Mouse (Mus musculus): ENCODE measurements at regions not wholly inside any gene's neighbourhood (a gene's known extent, or its start where the extent isn't known, plus 50 kb on each side); places are given as distances from the start of the nearest gene placed in this dataset.
A peak's percentile ranks its signal among the peaks of the same experiment; 100 is the strongest.
"Not testable (repeated sequence)": the region's sequence is repeated elsewhere in the genome, so short reads cannot be mapped to it uniquely, and the experiment has no call there.

DNA sequence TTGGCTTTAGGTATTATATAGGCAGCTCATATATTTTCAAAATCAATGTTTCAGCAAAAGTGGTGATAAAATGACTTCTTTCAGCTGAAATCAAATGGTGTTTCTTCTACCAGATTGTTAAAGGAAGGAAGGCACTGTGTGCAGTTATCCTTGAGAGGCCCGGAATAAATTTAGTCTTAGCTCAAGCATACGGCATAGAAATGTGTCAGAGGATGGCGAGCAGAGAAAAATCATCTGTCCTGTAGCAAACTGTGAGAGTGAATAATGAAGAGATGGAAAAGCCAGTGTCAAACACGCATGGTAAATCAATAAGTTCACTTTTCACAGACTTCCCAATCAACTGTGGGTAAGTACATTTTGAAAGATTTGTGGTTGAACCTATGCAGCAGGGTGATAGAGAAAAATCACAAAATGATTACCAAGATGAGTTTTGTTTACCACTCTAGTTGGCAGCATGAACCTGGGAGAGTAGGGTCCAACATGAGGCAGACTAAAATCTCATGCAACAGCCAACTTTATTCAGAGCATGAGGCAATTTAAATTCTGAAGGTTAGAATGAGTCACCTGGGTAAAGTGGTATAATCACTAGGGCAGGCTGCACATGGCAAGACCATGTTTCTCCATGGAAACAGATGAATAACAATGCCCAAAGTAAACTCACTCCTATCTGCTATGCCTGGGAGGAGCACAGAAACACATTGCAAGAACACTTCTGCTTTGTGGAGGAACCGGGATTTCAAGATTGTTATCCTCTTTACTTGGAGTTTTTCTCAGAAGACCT, 55.7 kb downstream of the AI429214 start:
- no peak for DNase-seq (ENCODE audit: low spot score)

DNA sequence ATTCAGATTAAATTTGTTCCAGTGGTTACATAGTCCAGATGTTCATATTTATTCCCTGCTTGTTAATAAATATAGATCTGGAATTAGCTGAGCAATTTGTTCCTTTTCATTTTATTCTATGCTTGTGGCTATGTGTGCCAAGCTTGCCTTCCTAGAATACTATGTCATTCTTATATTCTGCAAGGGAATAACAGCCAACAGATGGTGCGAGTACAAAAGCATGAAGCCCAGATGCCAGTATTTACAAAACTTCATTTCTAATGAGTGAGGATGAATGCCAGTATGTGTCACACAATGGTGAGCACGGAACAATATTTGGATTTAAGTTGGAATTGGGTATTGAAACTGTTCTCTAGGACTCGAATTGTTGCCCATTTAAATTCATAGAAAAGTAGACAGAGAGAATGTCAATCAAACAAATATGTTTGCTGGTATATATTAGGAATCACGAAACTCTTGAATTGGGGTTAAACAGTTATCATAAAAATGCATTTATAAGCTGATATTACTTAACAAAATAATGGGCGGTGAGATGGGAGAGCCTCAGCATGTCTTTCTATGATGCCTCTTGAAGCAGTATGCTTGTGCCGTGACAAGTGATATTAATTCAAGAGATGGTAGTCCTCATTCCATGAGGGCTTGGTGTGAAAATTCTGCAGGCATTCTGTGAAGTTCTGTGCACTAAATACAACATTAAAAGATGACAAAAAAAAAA, 56.7 kb downstream of the AI429214 start:
- DNase-seq (ENCODE audit: low spot score), result no peak

DNA sequence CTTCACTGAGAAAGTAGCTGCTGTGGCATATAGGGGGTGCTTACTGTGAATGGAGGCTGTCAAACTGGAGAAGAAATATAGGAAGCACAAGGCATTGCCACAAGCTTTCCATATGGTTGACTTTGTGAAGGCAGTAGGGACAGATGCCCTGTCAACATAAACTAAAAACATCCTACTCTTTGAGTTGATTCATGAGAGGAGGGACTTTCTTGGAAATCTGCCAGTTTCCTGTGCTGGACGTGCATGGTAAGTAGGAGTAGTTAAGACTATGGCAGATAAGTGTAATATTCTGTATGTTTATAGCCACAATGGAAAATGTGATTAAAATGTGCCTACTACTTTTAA, 57.3 kb downstream of the AI429214 start:
- no peak for DNase-seq (ENCODE audit: low spot score)

DNA sequence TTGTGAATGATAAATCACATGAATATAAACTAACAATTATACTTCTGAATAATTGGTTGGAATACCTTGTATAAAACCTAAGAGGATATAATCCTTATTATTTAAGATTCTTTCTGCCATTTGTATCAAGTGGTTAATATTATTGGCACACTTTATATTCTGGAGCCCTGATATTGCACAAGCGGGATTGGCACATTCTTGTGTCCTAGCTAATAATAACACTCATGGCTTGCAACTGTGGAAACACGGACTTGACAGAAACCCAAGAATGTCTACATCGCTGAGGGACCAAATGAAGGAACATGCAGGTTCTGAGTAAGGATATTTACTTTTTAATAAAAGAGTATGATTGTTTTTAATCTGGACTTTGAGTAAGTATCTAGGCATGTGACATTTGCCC, 63.0 kb downstream of the AI429214 start:
- no peak for DNase-seq (ENCODE audit: low spot score)

DNA sequence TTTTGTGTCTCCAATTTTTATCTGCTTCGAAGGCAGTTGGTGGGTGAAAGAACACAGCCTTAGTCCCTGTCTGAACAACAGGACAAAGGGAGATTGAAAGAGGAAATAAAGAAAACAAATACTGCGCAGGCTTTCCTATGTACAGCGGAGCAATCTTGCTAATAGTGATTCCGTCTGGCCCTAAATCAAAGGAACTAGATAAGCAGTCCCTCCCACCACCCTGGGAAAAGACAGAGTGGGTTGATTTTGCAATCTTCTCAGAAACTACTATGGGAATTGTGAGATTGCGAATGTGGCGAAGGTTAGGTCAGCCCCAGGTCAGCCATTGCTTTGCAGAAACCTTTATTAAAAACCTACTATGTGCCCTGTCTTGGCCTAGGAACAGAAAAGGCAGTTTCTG, 65.0 kb downstream of the AI429214 start:
- DNase-seq (ENCODE audit: low spot score), result no peak

DNA sequence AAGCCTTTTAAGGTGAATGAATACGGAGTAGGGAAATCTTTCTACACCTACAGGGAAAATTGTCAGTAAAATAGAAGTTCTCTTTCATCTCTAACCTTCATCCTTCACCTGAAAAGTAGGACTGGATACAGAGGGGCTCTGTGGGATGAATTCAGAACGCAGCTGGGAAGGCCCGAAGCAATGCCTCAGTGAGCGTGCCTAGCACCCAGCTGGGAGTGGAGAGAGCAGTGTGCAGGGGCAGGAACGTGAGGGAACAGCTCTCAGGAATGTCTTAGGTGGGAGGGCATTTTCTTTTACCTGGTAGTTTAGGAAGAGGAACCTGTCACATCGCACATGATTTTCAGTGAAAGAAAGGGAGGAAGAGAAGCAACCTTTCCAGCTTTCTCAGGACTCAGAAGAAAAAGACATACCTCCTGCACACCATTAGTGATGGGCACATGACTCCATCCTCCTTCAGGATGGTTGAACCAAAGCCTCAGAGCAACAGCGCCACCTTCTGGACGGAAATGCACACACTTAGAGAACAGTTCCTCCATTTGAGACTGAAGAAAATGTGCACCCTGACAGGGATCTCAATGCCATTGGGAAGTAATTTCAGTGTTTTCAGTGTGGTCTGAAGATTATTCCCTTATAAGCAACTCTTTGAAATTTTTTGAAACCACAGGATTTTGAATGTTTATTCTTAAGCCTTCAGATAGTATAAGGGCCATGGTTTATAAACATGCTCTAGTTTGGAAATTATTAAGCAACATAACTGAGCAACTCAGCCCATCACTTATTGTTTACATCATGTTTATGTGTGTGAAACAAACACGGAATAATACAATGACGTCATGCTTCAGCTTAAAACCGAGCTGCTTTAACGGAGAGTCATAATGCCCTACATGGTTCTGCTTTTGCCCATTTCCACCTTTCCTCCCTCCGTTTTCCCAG, 68.9 kb downstream of the AI429214 start:
- peak; percentile 86 for DNase-seq (ENCODE audit: low spot score)

DNA sequence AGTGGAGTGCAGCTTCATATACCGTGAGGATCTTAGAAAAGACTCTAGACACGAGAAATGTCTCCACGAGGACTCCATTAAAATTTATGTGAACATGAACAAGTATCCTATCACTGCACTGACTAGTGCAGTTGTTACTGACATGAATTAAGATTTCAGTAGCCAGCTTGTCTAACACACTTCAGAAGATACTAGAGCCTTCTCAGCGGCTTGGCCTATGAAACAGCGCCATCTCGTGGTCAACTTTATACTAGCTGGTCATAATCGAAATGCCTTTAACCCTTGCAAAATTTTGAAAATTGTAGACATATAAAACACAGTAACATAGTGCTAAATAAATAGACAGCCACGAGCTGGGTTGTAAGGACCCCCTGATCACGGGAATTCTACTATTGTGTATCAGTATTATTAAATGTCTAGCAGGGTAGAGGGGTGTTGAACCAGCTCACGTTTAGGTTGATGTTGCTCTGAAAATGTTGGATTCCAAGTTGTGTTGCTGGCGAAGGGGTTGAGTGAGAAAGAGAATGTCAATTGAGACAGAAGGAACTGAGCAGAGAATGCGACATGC, 70.4 kb downstream of the AI429214 start:
- peak; percentile 80 for DNase-seq (ENCODE audit: low spot score)

DNA sequence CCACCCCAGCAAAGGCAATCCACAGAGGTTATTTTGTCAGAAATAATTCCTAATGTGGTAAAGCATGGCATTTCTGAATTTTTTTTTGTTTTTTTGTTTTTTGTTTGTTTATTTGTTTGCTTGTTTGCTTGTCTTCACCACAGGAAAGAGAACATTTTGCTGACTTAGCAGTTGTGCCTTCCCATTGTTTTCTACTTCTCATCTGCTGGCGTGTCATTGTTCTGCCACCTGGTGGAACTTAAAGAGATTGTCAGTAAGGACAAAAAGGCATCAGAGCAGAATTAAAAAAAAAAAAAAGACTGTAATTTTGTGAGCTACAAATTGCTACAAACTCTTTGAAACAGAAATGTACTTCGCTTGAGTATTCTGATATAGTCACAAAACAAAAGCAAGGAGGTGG, 79.5 kb downstream of the AI429214 start:
- DNase-seq (ENCODE audit: low spot score), result no peak

DNA sequence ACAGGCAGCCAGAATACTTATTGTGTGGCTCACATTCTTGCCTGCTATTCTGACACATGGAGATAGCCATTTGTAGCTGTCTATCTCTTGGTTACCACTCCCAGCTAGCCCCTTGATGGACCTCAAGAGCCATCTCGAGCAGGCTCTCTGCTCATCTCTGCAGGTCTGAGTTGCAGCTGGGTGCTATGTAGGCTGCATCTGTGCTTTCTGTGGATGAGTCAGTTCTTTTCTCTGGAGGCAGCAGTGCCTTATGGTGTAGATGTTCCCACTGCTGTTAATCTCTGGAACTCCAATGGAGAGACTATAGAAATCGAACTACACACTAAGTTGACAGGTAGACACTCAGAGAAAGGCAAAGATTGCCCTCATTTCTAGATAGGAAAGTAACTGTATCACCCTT, 106.3 kb downstream of the AI429214 start:
- no peak for DNase-seq (ENCODE audit: low spot score)

DNA sequence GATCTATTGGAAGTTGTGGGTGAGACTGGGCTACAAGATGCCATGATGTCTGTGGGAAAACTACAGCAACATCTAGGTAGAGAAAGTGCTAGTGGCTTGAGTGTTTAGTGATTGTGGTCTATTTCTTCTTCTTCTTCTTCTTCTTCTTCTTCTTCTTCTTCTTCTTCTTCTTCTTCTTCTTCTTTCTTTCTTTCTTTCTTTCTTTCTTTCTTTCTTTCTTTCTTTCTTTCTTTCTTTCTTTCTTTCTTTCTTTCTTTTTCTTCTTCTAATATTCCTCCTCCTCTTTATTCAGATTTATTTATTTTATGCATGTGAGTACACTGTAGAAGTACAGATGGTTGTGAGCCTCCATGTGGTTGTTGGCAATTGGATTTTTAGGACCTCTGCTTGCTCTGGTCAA, 119.0 kb downstream of the AI429214 start:
- DNase-seq (ENCODE audit: low spot score), result not testable (repeated sequence)

DNA sequence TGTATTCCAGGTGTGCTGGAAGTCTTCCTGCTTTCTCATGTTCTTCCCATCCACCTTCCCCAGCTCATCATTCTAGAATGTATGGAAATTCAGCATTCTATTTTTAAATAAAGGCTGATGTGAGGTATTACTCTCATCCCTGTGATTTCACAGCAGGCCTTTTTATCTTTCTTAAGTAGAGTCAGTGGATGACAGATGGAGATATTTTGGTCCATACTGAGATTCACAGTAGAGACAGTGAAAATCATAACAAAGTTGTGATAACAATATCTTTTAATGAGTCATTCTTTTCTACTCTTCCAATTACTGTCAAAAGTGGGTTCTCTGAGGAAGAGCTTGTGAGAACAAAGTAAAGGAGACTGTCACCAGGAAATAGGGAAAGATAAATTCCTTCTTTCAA, 132.4 kb downstream of the AI429214 start:
- no peak for DNase-seq (ENCODE audit: low spot score)

DNA sequence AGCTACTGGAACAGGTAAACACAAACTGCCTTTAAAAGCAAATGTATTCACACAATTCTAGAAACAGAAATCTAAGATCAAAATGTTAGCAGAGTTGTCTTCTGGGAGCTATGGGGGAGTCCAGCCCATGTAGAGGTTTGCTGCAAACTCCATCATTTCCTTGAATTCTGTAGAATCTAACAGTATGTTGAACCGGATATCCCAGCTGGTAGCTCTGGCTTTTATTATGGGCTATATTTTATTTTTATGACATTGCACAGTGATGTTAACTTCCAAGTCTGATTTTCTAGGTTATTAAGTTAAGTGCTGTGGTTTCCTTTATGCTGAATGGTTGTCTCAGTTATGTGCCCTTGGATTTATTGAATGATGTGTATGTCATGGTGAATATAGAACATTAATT, 136.3 kb downstream of the AI429214 start:
- no peak for DNase-seq (ENCODE audit: low spot score)

DNA sequence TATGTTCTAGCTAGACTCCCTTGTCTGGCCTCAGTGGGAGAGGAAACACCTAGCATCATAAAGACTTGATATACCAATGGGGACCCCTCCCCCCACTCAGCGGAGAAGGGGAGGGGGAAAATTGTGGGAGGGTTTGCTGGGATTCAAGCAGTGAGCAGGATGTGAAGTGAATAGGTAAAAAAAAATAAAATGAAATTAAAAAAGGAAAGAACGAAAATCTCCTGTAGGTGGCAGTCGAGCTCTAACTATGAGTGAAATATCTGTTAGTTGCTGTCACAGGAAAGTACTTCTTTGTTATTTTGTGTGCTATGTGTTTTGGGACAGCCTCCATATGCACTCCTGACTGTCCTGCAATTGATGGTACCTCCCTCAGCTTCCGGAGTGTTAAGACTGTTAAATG, 138.6 kb downstream of the AI429214 start:
- DNase-seq (ENCODE audit: low spot score), result no peak

DNA sequence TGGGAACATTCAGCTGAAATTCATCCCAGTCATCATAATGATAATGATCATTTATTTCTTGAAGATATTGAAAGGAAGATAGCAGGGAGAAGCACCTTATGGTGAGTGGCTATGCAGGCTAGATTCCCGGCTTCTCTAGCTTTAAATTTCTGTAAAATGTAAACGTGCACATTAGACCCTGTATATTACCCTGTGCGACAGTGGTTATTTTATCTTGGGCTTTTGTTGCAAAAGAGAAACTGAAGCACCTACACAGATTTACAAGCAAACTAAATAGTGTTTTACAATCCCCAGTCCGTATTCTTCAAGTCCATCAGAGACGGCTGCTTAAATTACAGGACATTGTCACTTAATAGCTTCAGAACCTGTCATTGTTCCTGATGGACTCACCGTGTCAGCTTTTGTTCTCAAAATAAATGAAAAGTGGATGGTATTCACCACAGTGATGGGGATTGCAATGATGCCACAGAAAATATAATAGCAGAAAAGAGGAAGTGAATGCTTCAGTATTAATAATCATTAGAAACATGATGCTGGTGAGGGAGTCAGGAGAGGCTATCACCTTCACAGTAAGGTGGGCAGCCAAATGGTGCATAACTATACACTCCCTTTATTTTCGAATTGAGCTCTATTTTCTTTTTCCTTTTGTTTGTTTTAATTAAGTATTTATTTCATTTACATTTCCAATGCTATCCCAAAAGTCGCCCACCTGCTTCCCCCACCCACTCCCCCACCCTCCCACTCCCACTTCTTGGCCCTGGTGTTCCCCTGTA, 141.0 kb downstream of the AI429214 start:
- no peak for DNase-seq (ENCODE audit: low spot score)

DNA sequence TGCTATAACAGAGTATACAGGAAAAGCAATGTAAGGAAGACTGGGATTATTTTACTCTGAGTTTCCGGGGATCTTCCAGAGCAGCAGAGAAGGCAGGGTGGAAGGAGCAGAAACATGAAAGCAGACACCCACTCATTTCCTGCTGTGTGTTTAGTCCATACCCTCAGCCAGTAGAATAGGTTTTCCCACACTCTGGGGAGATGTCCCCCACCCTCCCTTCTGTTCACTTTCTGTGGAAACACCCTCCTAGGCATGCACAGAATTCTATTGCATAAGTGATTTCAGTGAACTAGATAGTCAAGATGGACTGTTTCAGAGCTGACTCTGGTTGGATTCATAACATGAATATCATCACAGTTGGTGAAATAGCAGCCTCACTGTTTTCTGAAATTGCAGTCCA, 156.9 kb downstream of the AI429214 start:
- DNase-seq (ENCODE audit: low spot score), result no peak

DNA sequence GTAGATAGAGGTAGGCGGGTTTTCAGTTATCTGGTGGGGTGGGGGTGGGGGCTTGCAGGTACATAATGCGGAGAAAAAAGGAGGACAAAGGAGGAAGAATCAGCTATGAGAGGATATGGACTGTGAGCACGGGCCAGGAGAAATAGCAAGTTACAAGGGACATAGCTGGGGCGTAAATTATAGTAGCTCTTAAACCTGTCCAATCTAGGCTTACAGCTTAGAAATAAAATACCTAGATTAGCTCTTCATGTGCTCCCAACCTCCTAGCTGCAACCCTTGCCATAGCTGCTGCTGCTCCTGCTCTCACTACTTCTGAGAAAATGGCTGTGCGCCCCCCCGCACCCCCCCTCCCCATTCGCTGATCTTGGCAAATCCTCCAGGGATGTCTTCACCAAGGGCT, 161.0 kb downstream of the AI429214 start:
- DNase-seq (ENCODE audit: low spot score), result no peak

DNA sequence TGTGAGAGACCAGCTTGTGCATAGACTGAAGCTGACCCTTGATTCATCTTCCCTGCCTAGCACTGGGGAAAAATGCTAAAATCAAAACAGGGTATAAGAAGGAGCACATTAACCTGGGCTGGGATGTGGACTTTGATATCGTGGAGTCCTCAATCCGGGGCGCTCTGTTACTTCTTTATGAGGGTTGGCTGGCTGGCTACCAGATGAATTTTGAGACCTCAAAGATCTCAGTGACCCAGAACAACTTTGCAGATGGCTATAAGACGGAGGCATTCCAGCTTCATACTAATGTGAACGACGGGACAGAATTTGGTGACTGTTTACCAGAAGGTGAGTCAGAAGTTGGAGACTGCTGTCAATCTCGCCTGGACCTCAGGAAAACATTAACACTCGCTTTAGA, 161.5 kb downstream of the AI429214 start:
- DNase-seq (ENCODE audit: low spot score), result no peak

DNA sequence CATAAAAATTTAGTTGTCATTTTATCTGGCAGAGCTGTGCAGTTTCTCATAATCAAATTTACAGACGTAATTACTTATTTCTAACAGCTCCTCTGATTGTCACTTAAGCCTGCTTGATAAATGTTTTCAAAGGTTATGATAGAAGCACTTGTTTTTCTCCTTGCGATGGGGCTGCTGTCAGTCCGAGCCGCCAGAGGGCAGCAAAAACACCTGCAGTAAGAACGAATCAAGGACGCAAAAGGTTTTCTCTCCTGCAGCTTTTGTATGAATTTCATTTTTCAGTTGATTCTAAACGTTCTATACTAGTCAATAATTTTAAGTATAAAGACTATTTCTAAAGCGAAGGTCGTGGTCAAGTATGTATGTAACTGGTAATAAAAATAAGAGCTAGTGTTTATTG, 166.1 kb downstream of the AI429214 start:
- peak; percentile 62 for DNase-seq (ENCODE audit: low spot score)

DNA sequence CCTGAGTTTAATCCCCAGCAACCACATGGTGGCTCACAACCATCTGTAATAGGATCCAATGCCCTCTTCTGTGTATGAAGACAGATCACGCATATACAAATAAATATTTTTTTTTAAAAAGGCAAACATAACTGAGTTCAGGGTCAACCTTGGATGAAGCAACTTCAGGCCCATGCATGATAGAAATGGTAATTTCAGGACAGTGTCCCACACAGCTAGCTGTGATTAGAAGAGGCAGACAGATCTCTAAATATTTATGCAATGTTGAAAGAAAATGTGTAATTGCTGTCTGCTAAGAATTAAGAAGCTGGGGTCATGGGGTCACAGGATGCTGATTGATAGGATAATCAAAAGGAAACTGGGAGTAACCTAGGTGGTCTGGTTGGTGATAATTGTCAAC, 203.5 kb downstream of the AI429214 start:
- no peak for DNase-seq (ENCODE audit: low spot score)

DNA sequence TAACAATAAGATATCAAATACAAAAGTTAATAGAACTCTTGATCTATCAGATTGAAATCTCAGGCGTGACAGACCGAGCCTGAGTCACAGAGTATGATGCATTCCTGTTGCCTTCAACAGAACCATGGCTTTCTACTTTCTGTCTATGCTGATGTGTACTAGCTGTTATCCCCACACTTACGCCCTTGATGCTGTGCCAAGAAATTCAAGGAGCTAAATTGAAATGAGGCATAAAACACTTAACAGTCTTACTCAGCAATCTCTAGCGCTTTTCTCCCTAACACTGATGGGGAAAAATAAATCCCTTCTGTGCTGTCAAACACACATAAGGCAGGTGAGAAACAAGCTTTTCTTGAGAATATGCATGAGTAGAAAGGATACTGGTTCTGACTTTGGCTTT, 222.5 kb downstream of the AI429214 start:
- no peak for DNase-seq (ENCODE audit: low spot score)

DNA sequence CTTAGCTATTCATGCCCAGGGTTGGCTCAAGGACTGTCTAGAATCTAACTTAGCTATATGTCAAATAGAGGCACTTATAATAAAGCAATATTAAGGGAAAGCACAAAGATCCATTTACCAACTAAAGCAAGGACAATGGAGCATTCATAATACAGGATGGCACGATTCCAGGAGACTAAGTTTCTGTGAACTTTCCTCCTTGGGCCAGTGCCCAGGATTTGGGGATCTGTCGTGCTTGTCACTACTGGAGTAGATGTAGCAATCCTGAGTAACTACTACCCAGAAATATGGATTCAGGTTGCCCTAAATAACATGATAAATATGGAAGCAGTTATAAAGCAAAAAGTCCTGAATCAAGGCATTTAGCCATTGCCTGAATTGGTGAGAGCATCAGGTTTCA, 233.7 kb downstream of the AI429214 start:
- DNase-seq (ENCODE audit: low spot score), result no peak

DNA sequence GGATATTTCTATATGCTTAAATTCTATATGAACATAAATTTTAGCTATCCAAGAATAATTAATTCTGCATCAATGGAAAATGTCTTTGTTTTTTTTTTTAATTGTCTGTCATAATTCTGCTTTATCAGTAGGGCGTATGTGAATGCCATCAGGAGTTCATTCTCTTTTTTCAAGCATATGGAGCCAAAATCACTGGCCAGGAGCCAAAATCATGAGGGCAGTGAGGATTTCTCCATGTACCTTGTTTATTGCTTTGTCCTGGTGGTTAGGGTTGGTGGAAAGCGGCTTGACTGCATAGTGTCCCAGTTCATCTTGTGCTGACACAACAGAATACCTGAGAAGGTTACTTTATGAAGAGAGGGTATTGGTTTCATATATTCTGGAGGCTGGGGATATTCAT, 243.9 kb downstream of the AI429214 start:
- DNase-seq (ENCODE audit: low spot score), result no peak

Data from urinary bladder, postnatal 14 days (tissue).